Mouse (Mus musculus): ENCODE data around the gene Mgat5. TPM values are rescaled to one million over a fixed set of nuclear protein-coding genes. Genes with fewer than 3 reads are reported as not detected.

Gene Mgat5
- total RNA-seq, 1 experiment, result 11.0 TPM

- no peak overlapping the region for H3K9ac ChIP-seq (ENCODE audit: insufficient read depth, low read depth, low read length, poor library complexity, severe bottlenecking)
- H3K9me3 ChIP-seq (ENCODE audit: control insufficient read depth, insufficient read depth, low read depth, low read length), result no peaks in the 10 kb centered on the region
- H3K36me3 ChIP-seq (ENCODE audit: control insufficient read depth, insufficient read depth, low read length, poor library complexity, severe bottlenecking), result peaks cover 5% of the 10 kb centered on the region; the same call in 1 of the 2 replicates
- no peak overlapping the region for H3K27ac ChIP-seq (ENCODE audit: insufficient read depth, low read depth, low read length, poor library complexity, severe bottlenecking)
- no peak for TF ChIP-seq CHD2 (IDR thresholded peaks at IDR 0.05; ENCODE audit: low read depth, low read length)
- TF ChIP-seq ZC3H11A (IDR thresholded peaks at IDR 0.05; ENCODE audit: borderline replicate concordance, low read depth, low read length), result no peak
- TF ChIP-seq ZNF384 (IDR thresholded peaks at IDR 0.05; ENCODE audit: low read depth, low read length), result no peak
- TF ChIP-seq MAFK (IDR thresholded peaks at IDR 0.05; ENCODE audit: insufficient read depth, low read depth, low read length), result no peak
- TF ChIP-seq HCFC1 (IDR thresholded peaks at IDR 0.05; ENCODE audit: borderline replicate concordance, insufficient read depth, low read length), result no peak
- H3K4me3 ChIP-seq (ENCODE audit: insufficient read depth in 1 of 2, low read depth in 1 of 2, low read length in 2 of 2, poor library complexity in 1 of 2, severe bottlenecking in 1 of 2), result no peak overlapping the region
- in situ Hi-C loops (cut with MboI; ENCODE audit: low sequenced_read_pairs in 2 of 2, unreplicated experiment in 2 of 2), result no loop called here
- no peak for DNase-seq (ENCODE audit: low read depth, low spot score)
- H3K4me1 ChIP-seq (ENCODE audit: control insufficient read depth in 2 of 2, insufficient read depth in 2 of 2, low read length in 2 of 2, poor library complexity in 1 of 2), result no peaks in the 10 kb centered on the region
Observed at GRCm38 (mm10) chr1:127369538-127369937, 164.7 kb downstream of the Mgat5 start.

- Histone ChIP-seq H3K4me3 (ENCODE audit: insufficient read depth in 1 of 2, low read depth in 1 of 2, low read length in 2 of 2, poor library complexity in 1 of 2, severe bottlenecking in 1 of 2) (no peak overlapping the region), H3K9ac (ENCODE audit: insufficient read depth, low read depth, low read length, poor library complexity, severe bottlenecking) (no peak overlapping the region), H3K9me3 (ENCODE audit: control insufficient read depth, insufficient read depth, low read depth, low read length) (no peaks in the 10 kb centered on the region), H3K4me1 (ENCODE audit: control insufficient read depth in 2 of 2, insufficient read depth in 2 of 2, low read length in 2 of 2, poor library complexity in 1 of 2) (no peaks in the 10 kb centered on the region), H3K36me3 (ENCODE audit: control insufficient read depth, insufficient read depth, low read length, poor library complexity, severe bottlenecking) (no peaks in the 10 kb centered on the region), H3K27ac (ENCODE audit: insufficient read depth, low read depth, low read length, poor library complexity, severe bottlenecking) (no peak overlapping the region)
- DNase-seq (ENCODE audit: low read depth, low spot score), result no peak
- in situ Hi-C loops (cut with MboI; ENCODE audit: low sequenced_read_pairs in 2 of 2, unreplicated experiment in 2 of 2), result no loop called here
- TF ChIP-seq HCFC1 (IDR thresholded peaks at IDR 0.05; ENCODE audit: borderline replicate concordance, insufficient read depth, low read length) (no peak), MAFK (IDR thresholded peaks at IDR 0.05; ENCODE audit: insufficient read depth, low read depth, low read length) (no peak), ZNF384 (IDR thresholded peaks at IDR 0.05; ENCODE audit: low read depth, low read length) (no peak), ZC3H11A (IDR thresholded peaks at IDR 0.05; ENCODE audit: borderline replicate concordance, low read depth, low read length) (no peak)
Observed at GRCm38 (mm10) chr1:127372096-127372495, 167.3 kb downstream of the Mgat5 start.

DNA sequence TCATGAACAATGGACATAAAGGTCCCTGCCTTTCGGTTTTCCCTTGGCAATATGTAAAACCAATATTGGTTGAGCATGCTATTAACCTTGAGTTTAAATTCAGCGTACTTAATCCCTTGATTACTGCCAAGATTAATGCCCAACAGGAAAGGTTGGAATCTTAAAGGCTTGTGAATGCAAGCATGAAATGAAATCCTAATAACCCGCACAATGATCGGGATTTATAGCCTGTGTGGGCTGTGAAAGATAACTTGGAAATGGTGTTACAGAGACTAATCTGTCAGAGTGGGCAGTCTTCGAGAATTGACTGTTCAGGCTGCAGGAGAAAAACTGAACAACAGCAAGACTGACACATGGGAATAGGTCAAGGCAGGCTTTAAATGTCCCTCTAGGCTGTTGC is 168.7 kb downstream of the Mgat5 start:
- in situ Hi-C loops (cut with MboI; ENCODE audit: low sequenced_read_pairs in 2 of 2, unreplicated experiment in 2 of 2), result no loop called here
- DNase-seq (ENCODE audit: low read depth, low spot score), result no peak
- no peak overlapping the region for H3K4me3 ChIP-seq (ENCODE audit: insufficient read depth in 1 of 2, low read depth in 1 of 2, low read length in 2 of 2, poor library complexity in 1 of 2, severe bottlenecking in 1 of 2)
- H3K9ac ChIP-seq (ENCODE audit: insufficient read depth, low read depth, low read length, poor library complexity, severe bottlenecking), result no peak overlapping the region
- H3K36me3 ChIP-seq (ENCODE audit: control insufficient read depth, insufficient read depth, low read length, poor library complexity, severe bottlenecking), result no peaks in the 10 kb centered on the region
- no peak overlapping the region for H3K27ac ChIP-seq (ENCODE audit: insufficient read depth, low read depth, low read length, poor library complexity, severe bottlenecking)
- H3K4me1 ChIP-seq (ENCODE audit: control insufficient read depth in 2 of 2, insufficient read depth in 2 of 2, low read length in 2 of 2, poor library complexity in 1 of 2), result no peaks in the 10 kb centered on the region
- no peak for TF ChIP-seq ZC3H11A (IDR thresholded peaks at IDR 0.05; ENCODE audit: borderline replicate concordance, low read depth, low read length)
- TF ChIP-seq CHD2 (IDR thresholded peaks at IDR 0.05; ENCODE audit: low read depth, low read length), result no peak
- no peak for TF ChIP-seq HCFC1 (IDR thresholded peaks at IDR 0.05; ENCODE audit: borderline replicate concordance, insufficient read depth, low read length)
- no peak for TF ChIP-seq ZNF384 (IDR thresholded peaks at IDR 0.05; ENCODE audit: low read depth, low read length)
- TF ChIP-seq MAFK (IDR thresholded peaks at IDR 0.05; ENCODE audit: insufficient read depth, low read depth, low read length), result no peak
- H3K9me3 ChIP-seq (ENCODE audit: control insufficient read depth, insufficient read depth, low read depth, low read length), result no peaks in the 10 kb centered on the region

DNA sequence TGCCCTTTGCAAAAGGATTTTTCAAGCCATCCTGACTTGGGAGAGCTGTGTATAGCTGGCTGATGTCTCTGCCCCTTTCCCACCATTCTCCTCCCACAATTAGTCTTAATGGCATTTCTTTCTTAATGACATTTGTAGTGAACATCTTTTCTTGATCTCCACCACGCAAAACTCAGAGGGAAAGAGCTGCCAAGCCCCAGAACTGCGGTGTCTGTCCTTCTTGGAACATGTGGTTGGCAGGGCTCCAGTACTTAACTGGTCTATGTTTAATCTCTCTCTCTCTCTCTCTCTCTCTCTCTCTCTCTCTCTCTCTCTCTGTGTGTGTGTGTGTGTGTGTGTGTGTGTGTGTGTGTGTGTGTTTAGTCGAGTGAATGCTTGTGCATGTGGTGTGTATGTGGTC is 169.3 kb downstream of the Mgat5 start:
- DNase-seq (ENCODE audit: low read depth, low spot score), result no peak
- no peaks in the 10 kb centered on the region for H3K36me3 ChIP-seq (ENCODE audit: control insufficient read depth, insufficient read depth, low read length, poor library complexity, severe bottlenecking)
- in situ Hi-C loops (cut with MboI; ENCODE audit: low sequenced_read_pairs in 2 of 2, unreplicated experiment in 2 of 2), result no loop called here
- no peak overlapping the region for H3K4me3 ChIP-seq (ENCODE audit: insufficient read depth in 1 of 2, low read depth in 1 of 2, low read length in 2 of 2, poor library complexity in 1 of 2, severe bottlenecking in 1 of 2)
- H3K4me1 ChIP-seq (ENCODE audit: control insufficient read depth in 2 of 2, insufficient read depth in 2 of 2, low read length in 2 of 2, poor library complexity in 1 of 2), result no peaks in the 10 kb centered on the region
- H3K27ac ChIP-seq (ENCODE audit: insufficient read depth, low read depth, low read length, poor library complexity, severe bottlenecking), result no peak overlapping the region
- no peak overlapping the region for H3K9ac ChIP-seq (ENCODE audit: insufficient read depth, low read depth, low read length, poor library complexity, severe bottlenecking)
- no peaks in the 10 kb centered on the region for H3K9me3 ChIP-seq (ENCODE audit: control insufficient read depth, insufficient read depth, low read depth, low read length)
- TF ChIP-seq HCFC1 (IDR thresholded peaks at IDR 0.05; ENCODE audit: borderline replicate concordance, insufficient read depth, low read length) (no peak), ZNF384 (IDR thresholded peaks at IDR 0.05; ENCODE audit: low read depth, low read length) (no peak), CHD2 (IDR thresholded peaks at IDR 0.05; ENCODE audit: low read depth, low read length) (no peak), MAFK (IDR thresholded peaks at IDR 0.05; ENCODE audit: insufficient read depth, low read depth, low read length) (no peak), ZC3H11A (IDR thresholded peaks at IDR 0.05; ENCODE audit: borderline replicate concordance, low read depth, low read length) (no peak)

DNA sequence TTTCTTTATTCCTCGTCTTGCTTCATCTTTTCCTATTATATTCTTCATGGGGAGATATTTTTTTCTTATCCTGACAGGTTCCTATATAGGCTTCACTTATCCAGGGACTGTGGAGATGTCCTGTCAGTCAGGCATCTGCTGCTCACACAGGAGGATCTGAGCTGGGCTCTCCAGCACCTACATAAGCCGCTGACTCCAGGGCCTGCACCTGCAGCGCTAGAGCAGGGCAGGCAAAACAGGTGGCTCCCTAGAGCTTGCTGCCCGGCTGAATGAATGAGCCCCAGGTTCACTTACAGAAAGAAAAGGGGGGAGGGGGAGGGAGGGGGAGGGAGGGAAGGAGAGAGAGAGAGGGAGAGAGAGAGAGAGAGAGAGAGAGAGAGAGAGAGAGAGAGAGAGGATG is 175.3 kb downstream of the Mgat5 start:
- Histone ChIP-seq H3K4me1 (ENCODE audit: control insufficient read depth in 2 of 2, insufficient read depth in 2 of 2, low read length in 2 of 2, poor library complexity in 1 of 2) (no peaks in the 10 kb centered on the region), H3K4me3 (ENCODE audit: insufficient read depth in 1 of 2, low read depth in 1 of 2, low read length in 2 of 2, poor library complexity in 1 of 2, severe bottlenecking in 1 of 2) (no peak overlapping the region), H3K9me3 (ENCODE audit: control insufficient read depth, insufficient read depth, low read depth, low read length) (no peaks in the 10 kb centered on the region), H3K36me3 (ENCODE audit: control insufficient read depth, insufficient read depth, low read length, poor library complexity, severe bottlenecking) (no peaks in the 10 kb centered on the region), H3K9ac (ENCODE audit: insufficient read depth, low read depth, low read length, poor library complexity, severe bottlenecking) (no peak overlapping the region), H3K27ac (ENCODE audit: insufficient read depth, low read depth, low read length, poor library complexity, severe bottlenecking) (no peak overlapping the region)
- in situ Hi-C loops (cut with MboI; ENCODE audit: low sequenced_read_pairs in 2 of 2, unreplicated experiment in 2 of 2), result no loop called here
- no peak for DNase-seq (ENCODE audit: low read depth, low spot score)
- TF ChIP-seq CHD2 (IDR thresholded peaks at IDR 0.05; ENCODE audit: low read depth, low read length) (no peak), ZNF384 (IDR thresholded peaks at IDR 0.05; ENCODE audit: low read depth, low read length) (no peak), HCFC1 (IDR thresholded peaks at IDR 0.05; ENCODE audit: borderline replicate concordance, insufficient read depth, low read length) (no peak), ZC3H11A (IDR thresholded peaks at IDR 0.05; ENCODE audit: borderline replicate concordance, low read depth, low read length) (no peak), MAFK (IDR thresholded peaks at IDR 0.05; ENCODE audit: insufficient read depth, low read depth, low read length) (no peak)
